Mouse (Mus musculus): ENCODE results near the gene Mrvi1.

Mrvi1 gene

GRCm38 (mm10) chr7:110981036-110981435 is 1.2 kb downstream of the Mrvi1 start:
- in situ Hi-C loops (cut with MboI, MseI) = no loop called here

GRCm38 (mm10) chr7:110977699-110978392 is 4.4 kb downstream of the Mrvi1 start:
- in situ Hi-C loops (cut with MboI, MseI) = no loop called here

GRCm38 (mm10) chr7:110973450-110973849 is 8.8 kb downstream of the Mrvi1 start:
- in situ Hi-C loops (cut with MboI, MseI) = no loop called here

GRCm38 (mm10) chr7:110972796-110973195 is 9.5 kb downstream of the Mrvi1 start:
- in situ Hi-C loops (cut with MboI, MseI) = no loop called here

GRCm38 (mm10) chr7:110967373-110967772 is 14.9 kb downstream of the Mrvi1 start:
- in situ Hi-C loops (cut with MboI, MseI) = no loop called here

- in situ Hi-C loops (cut with MboI, MseI) = no loop called here
Observed at GRCm38 (mm10) chr7:110966853-110967252, 15.4 kb downstream of the Mrvi1 start.

GRCm38 (mm10) chr7:110965387-110965786 is 16.9 kb downstream of the Mrvi1 start:
- in situ Hi-C loops (cut with MboI, MseI) = no loop called here

GRCm38 (mm10) chr7:110963655-110963997 is 18.6 kb downstream of the Mrvi1 start:
- in situ Hi-C loops (cut with MboI, MseI) = no loop called here

GRCm38 (mm10) chr7:110962943-110963654 is 19.2 kb downstream of the Mrvi1 start:
- in situ Hi-C loops (cut with MboI, MseI) = no loop called here

GRCm38 (mm10) chr7:110962497-110962896 is 19.8 kb downstream of the Mrvi1 start:
- in situ Hi-C loops (cut with MboI, MseI) = no loop called here

GRCm38 (mm10) chr7:110956422-110957170 is 25.7 kb downstream of the Mrvi1 start:
- in situ Hi-C loops (cut with MboI, MseI) = no loop called here

- in situ Hi-C loops (cut with MboI, MseI) = no loop called here
Observed at GRCm38 (mm10) chr7:110955576-110955975, 26.7 kb downstream of the Mrvi1 start.

GRCm38 (mm10) chr7:110954072-110954858 is 28.0 kb downstream of the Mrvi1 start:
- in situ Hi-C loops (cut with MboI, MseI) = no loop called here

- in situ Hi-C loops (cut with MboI, MseI) = no loop called here
Observed at GRCm38 (mm10) chr7:110953210-110953609, 29.1 kb downstream of the Mrvi1 start.

GRCm38 (mm10) chr7:110950621-110950925 is 31.7 kb downstream of the Mrvi1 start:
- in situ Hi-C loops (cut with MboI, MseI) = no loop called here

- in situ Hi-C loops (cut with MboI, MseI) = no loop called here
Observed at GRCm38 (mm10) chr7:110949785-110950620, 32.3 kb downstream of the Mrvi1 start.

- in situ Hi-C loops (cut with MboI, MseI) = no loop called here
Observed at GRCm38 (mm10) chr7:110948579-110948978, 33.7 kb downstream of the Mrvi1 start.

- in situ Hi-C loops (cut with MboI, MseI) = no loop called here
Observed at GRCm38 (mm10) chr7:110947616-110948015, 34.6 kb downstream of the Mrvi1 start.

- in situ Hi-C loops (cut with MboI, MseI) = no loop called here
Observed at GRCm38 (mm10) chr7:110946731-110947130, 35.5 kb downstream of the Mrvi1 start.

GRCm38 (mm10) chr7:110944321-110944720 is 37.9 kb downstream of the Mrvi1 start:
- in situ Hi-C loops (cut with MboI, MseI) = no loop called here

Measured in T-helper 2 cell (primary cell).